8 mouse cellular contexts compared by ENCODE assay signal in genomic region chr2:174672506-174673190, GRCm38 (mm10). TPM values are rescaled to one million over a fixed set of nuclear protein-coding genes. Genes with fewer than 3 reads are reported as not detected.
DNase-seq lines count a peak whose midpoint lies in the region; ATAC-seq and TF ChIP-seq lines count a peak whose summit lies in the region.

No protein-coding gene starts in this region.

- DNase-seq in right cerebral cortex, adult 2 months (ENCODE audit: low spot score in 2 of 2), result peak; percentile 9 to 31
- DNase-seq in right cerebral cortex, adult 18-20 months, result no peak
- peak; percentile 46 for DNase-seq in embryo, embryonic 9.5 days (ENCODE audit: extremely low spot score)
- DNase-seq in kidney, adult 9 months, result peak; percentile 27
- peak; percentile 29 for DNase-seq in lung, postnatal 0 days (ENCODE audit: low spot score)
- DNase-seq in retina, embryonic 14.5 days (ENCODE audit: low spot score), result peak; percentile 53
- DNase-seq in urinary bladder, postnatal 4 days (ENCODE audit: low spot score in 2 of 2), result no peak

- peak overlapping the region; percentile 59 for H3K4me3 ChIP-seq in heart, embryonic 12.5 days
- H3K4me3 ChIP-seq in lung, postnatal 0 days (ENCODE audit: low read depth, low read length), result peak overlapping the region; percentile 40

- TF ChIP-seq CTCF in lung, postnatal 0 days (IDR thresholded peaks at IDR 0.05), result peak; percentile 51

- TF ChIP-seq EP300 in lung, postnatal 0 days (IDR thresholded peaks at IDR 0.05), result no peak

- peaks cover 23% of the 10 kb centered on the region for H3K27me3 ChIP-seq in heart, embryonic 12.5 days (replicated peaks)
- no peaks in the 10 kb centered on the region for H3K27me3 ChIP-seq in lung, postnatal 0 days (replicated peaks; ENCODE audit: insufficient read depth, low read length)

- no peak overlapping the region for H3K9ac ChIP-seq in heart, embryonic 12.5 days
- no peak overlapping the region for H3K9ac ChIP-seq in lung, postnatal 0 days (replicated peaks; ENCODE audit: low read depth)

- H3K4me1 ChIP-seq in heart, embryonic 12.5 days (replicated peaks), result peaks cover 16% of the 10 kb centered on the region; the same call in 1 of the 2 replicates
- H3K4me1 ChIP-seq in lung, postnatal 0 days (ENCODE audit: insufficient read depth, low read depth, low read length), result no peaks in the 10 kb centered on the region; the same call in 1 of the 2 replicates

- no peaks in the 10 kb centered on the region for H3K36me3 ChIP-seq in heart, embryonic 12.5 days
- no peaks in the 10 kb centered on the region for H3K36me3 ChIP-seq in lung, postnatal 0 days (ENCODE audit: insufficient read depth, low read length)

- WGBS in heart, embryonic 12.5 days, result 13% methylated on average over 11 of the region's 11 CpGs
- 40% methylated on average over 11 of the region's 11 CpGs for WGBS in lung, postnatal 0 days

- peak overlapping the region; percentile 100 for H3K4me2 ChIP-seq in heart, embryonic 12.5 days
- H3K4me2 ChIP-seq in lung, postnatal 0 days (replicated peaks; ENCODE audit: low read depth, low read length), result peak overlapping the region; percentile 85

- ATAC-seq in heart, embryonic 12.5 days (ENCODE audit: insufficient number of reproducible peaks, low FRiP score), result no peak
- ATAC-seq in lung, postnatal 0 days, result peak; percentile 41

- no peak overlapping the region for H3K27ac ChIP-seq in heart, embryonic 12.5 days (ENCODE audit: poor library complexity, severe bottlenecking)
- 0 out of 2 replicates have a peak overlapping the region, but pooled peaks have one; percentile 57 for H3K27ac ChIP-seq in lung, postnatal 0 days (ENCODE audit: low read length)

- no peaks in the 10 kb centered on the region for H3K9me3 ChIP-seq in heart, embryonic 12.5 days (replicated peaks)
- H3K9me3 ChIP-seq in lung, postnatal 0 days (ENCODE audit: low read length), result no peaks in the 10 kb centered on the region

RNA-seq across cellular contexts. Expression of gene Zfp831, which starts 29.3 kb away (rescaled TPM):
- polyA plus RNA-seq in heart, embryonic 12.5 days (2016; fragmentation: Nextera tagmentation; extraction: Ambion mirVana), result not detected in 2 replicates
- 0.02 TPM in 1 of 2 replicates, not detected in the other for polyA plus RNA-seq in lung, postnatal 0 days (2015; fragmentation: Nextera tagmentation; extraction: Ambion mirVana)

Comparison
In these comparisons a context has a peak if more than half of its experiments do, and no peak if none do; other contexts are left out.
1. DNase-seq: peak in right cerebral cortex, adult 2 months (2 of 2), embryo, embryonic 9.5 days (single experiment), kidney, adult 9 months (single experiment), lung, postnatal 0 days (single experiment) and retina, embryonic 14.5 days (single experiment); none in right cerebral cortex, adult 18-20 months (single experiment) and urinary bladder, postnatal 4 days (0 of 2).